Mouse (Mus musculus): Measurements from ENCODE around the gene Nt5e. TPM values are rescaled to one million over a fixed set of nuclear protein-coding genes. Genes with fewer than 3 reads are reported as not detected.

Gene Nt5e
- polyA plus RNA-seq, 1 experiment from 2014 or later = 3.9 TPM

DNA sequence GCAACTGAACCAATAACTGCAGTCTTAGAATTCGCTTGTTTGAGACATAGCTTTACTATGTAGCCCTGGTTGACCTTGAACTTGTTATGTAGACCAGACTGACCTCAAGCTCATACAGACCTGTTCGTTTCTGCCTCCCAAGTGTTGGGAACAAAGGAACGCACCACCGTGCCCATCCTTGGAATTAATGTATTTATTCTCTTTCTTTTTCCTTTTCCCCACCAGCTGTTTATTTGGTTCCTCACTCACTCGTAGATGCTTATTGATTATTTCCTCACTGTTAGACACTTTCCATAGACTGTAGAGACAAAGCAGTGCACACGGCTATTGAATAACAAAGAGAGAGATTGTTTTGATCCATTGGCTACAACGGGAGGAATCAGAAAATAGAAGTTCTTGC lies 15.2 kb downstream of the Nt5e start:
- Histone ChIP-seq H3K27ac (ENCODE audit: low read length) (no peak overlapping the region), H3K36me3 (ENCODE audit: insufficient read depth, low read length) (no peaks in the 10 kb centered on the region), H3K4me2 (replicated peaks; ENCODE audit: low read depth, low read length) (no peak overlapping the region), H3K9ac (replicated peaks; ENCODE audit: low read length) (no peak overlapping the region), H3K9me3 (ENCODE audit: low read length) (no peaks in the 10 kb centered on the region), H3K4me1 (ENCODE audit: insufficient read depth, low read length) (no peaks in the 10 kb centered on the region), H3K4me3 (ENCODE audit: low read length) (no peak overlapping the region), H3K27me3 (ENCODE audit: insufficient read depth, low read length) (no peaks in the 10 kb centered on the region)
- ATAC-seq (ENCODE audit: low FRiP score, low TSS enrichment) = no peak
- 86% methylated on average over 7 of the region's 7 CpGs for WGBS

DNA sequence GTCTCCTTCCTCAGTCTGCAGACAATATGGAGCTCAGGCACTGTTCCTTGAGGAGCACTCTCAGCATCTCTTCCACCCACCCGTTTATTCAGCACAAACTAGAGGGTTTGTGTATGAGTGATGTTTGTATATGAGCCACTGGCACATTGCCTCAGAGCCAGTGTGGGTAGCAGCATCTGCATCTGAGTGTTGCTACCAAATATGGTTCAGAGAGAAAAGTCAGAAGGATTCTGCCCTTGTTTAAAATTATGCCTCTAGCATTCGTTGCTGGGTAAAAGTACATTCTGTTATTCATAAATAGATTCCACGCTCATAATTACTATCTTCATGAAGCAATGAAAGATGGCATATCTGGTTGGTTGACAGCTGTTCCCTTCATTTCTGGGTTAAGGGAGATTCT lies 15.7 kb downstream of the Nt5e start:
- no peak for ATAC-seq (ENCODE audit: low FRiP score, low TSS enrichment)
- H3K9me3 ChIP-seq (ENCODE audit: low read length) = no peaks in the 10 kb centered on the region
- H3K4me2 ChIP-seq (replicated peaks; ENCODE audit: low read depth, low read length) = no peak overlapping the region
- no peaks in the 10 kb centered on the region for H3K4me1 ChIP-seq (ENCODE audit: insufficient read depth, low read length)
- H3K9ac ChIP-seq (replicated peaks; ENCODE audit: low read length) = no peak overlapping the region
- H3K4me3 ChIP-seq (ENCODE audit: low read length) = no peak overlapping the region
- 85% methylated on average over 3 of the region's 3 CpGs for WGBS
- H3K36me3 ChIP-seq (ENCODE audit: insufficient read depth, low read length) = no peaks in the 10 kb centered on the region
- H3K27me3 ChIP-seq (ENCODE audit: insufficient read depth, low read length) = no peaks in the 10 kb centered on the region
- no peak overlapping the region for H3K27ac ChIP-seq (ENCODE audit: low read length)

DNA sequence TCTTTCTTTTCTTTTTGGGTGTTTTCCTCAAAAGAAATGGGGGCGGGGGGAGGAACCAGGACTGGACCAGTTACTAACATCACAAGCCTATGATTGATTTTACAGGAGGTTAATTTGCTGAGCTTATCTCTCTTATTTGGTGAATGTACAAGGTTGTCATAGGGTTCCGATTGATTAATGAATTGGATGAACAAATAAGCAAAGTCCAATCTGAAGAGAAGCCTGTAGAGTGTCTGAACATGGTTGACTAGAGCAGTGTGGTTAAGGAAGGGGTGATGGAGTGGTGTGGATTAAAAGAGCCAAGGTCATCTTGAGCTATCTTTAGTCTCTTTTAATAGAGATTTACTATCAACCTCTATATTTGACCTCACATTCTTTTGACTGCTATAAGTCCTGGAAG lies 17.4 kb downstream of the Nt5e start:
- WGBS = 88% methylated on average over 2 of the region's 2 CpGs
- Histone ChIP-seq H3K4me2 (replicated peaks; ENCODE audit: low read depth, low read length) (no peak overlapping the region), H3K4me3 (ENCODE audit: low read length) (no peak overlapping the region), H3K4me1 (ENCODE audit: insufficient read depth, low read length) (no peaks in the 10 kb centered on the region), H3K27ac (ENCODE audit: low read length) (no peak overlapping the region), H3K36me3 (ENCODE audit: insufficient read depth, low read length) (no peaks in the 10 kb centered on the region), H3K27me3 (ENCODE audit: insufficient read depth, low read length) (no peaks in the 10 kb centered on the region), H3K9me3 (ENCODE audit: low read length) (no peaks in the 10 kb centered on the region), H3K9ac (replicated peaks; ENCODE audit: low read length) (no peak overlapping the region)
- no peak for ATAC-seq (ENCODE audit: low FRiP score, low TSS enrichment)

DNA sequence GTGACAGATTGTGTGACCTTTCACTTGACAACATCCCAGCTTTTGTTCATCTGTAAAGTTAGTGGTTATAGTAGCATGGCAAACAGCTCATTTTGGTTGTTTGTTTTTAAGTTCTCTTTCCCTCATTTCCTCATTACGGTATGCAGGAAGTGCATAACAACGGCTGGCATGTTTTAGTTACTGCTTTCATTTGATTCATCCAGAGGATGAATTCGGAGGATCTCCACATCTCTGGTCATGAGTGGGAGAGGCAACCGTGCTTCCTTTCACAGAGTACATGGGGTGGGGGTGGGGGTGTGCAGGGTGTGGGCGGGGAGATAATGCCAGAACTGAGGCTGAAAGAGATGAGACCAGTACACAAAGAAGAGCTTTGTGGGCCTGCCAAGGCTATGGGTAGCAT lies 19.9 kb downstream of the Nt5e start:
- ATAC-seq (ENCODE audit: low FRiP score, low TSS enrichment) = no peak
- WGBS = 65% methylated on average over 5 of the region's 5 CpGs
- Histone ChIP-seq H3K9me3 (ENCODE audit: low read length) (no peaks in the 10 kb centered on the region), H3K27me3 (ENCODE audit: insufficient read depth, low read length) (no peaks in the 10 kb centered on the region), H3K4me1 (ENCODE audit: insufficient read depth, low read length) (no peaks in the 10 kb centered on the region), H3K27ac (ENCODE audit: low read length) (no peak overlapping the region), H3K4me2 (replicated peaks; ENCODE audit: low read depth, low read length) (no peak overlapping the region), H3K4me3 (ENCODE audit: low read length) (no peak overlapping the region), H3K9ac (replicated peaks; ENCODE audit: low read length) (no peak overlapping the region), H3K36me3 (ENCODE audit: insufficient read depth, low read length) (no peaks in the 10 kb centered on the region)

- Histone ChIP-seq H3K9me3 (ENCODE audit: low read length) (no peaks in the 10 kb centered on the region), H3K4me2 (replicated peaks; ENCODE audit: low read depth, low read length) (no peak overlapping the region), H3K9ac (replicated peaks; ENCODE audit: low read length) (no peak overlapping the region), H3K27ac (ENCODE audit: low read length) (no peak overlapping the region), H3K36me3 (ENCODE audit: insufficient read depth, low read length) (no peaks in the 10 kb centered on the region), H3K4me1 (ENCODE audit: insufficient read depth, low read length) (no peaks in the 10 kb centered on the region), H3K4me3 (ENCODE audit: low read length) (no peak overlapping the region), H3K27me3 (ENCODE audit: insufficient read depth, low read length) (no peaks in the 10 kb centered on the region)
- 91% methylated on average over 6 of the region's 6 CpGs for WGBS
- ATAC-seq (ENCODE audit: low FRiP score, low TSS enrichment) = no peak
Observed at GRCm38 (mm10) chr9:88348623-88349022, 21.6 kb downstream of the Nt5e start.

DNA sequence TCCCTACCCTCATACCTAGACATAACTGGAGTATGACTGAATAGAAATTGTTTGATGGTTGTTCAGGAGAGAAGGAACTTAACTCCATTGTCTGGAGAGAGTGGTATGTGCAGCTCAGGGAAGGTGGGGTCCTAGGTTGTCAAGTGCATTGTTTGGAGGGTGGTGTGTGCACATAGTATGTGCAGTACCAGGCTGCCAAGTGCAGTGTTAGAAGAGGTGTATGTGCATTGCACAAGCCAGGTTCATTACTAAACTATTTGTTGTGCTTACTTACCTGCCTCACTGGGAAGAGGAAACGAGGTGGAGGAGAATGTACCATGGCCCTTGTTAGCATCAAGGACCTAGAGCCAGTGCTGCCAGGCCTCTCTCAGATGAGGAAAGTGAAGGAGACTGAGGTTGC lies 23.3 kb downstream of the Nt5e start:
- ATAC-seq (ENCODE audit: low FRiP score, low TSS enrichment) = no peak
- Histone ChIP-seq H3K9me3 (ENCODE audit: low read length) (no peaks in the 10 kb centered on the region), H3K4me2 (replicated peaks; ENCODE audit: low read depth, low read length) (no peak overlapping the region), H3K27ac (ENCODE audit: low read length) (no peak overlapping the region), H3K27me3 (ENCODE audit: insufficient read depth, low read length) (no peaks in the 10 kb centered on the region), H3K4me3 (ENCODE audit: low read length) (no peak overlapping the region), H3K9ac (replicated peaks; ENCODE audit: low read length) (no peak overlapping the region), H3K36me3 (ENCODE audit: insufficient read depth, low read length) (no peaks in the 10 kb centered on the region), H3K4me1 (ENCODE audit: insufficient read depth, low read length) (no peaks in the 10 kb centered on the region)
- 69% methylated on average over 1 of the region's 1 CpGs for WGBS

DNA sequence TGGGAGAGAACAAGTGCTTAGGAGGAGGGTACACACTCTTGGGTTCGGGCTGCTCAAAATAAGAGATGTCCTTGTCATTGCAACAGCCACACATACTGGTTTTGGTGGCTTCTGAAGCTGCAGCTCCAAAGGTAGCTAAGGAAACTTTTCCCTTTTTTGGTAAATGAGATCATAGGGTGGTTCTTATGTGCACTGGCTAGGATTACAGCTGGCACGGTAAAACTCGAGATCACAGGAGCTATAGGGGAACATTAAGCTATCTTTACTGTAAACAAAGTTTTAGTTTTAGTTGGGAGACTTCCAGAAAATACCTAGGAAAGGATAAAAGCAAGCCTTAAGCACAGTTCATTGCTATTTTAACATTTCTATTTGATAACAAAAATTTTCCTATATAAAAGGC lies 24.2 kb downstream of the Nt5e start:
- Histone ChIP-seq H3K4me3 (ENCODE audit: low read length) (no peak overlapping the region), H3K4me1 (ENCODE audit: insufficient read depth, low read length) (no peaks in the 10 kb centered on the region), H3K36me3 (ENCODE audit: insufficient read depth, low read length) (no peaks in the 10 kb centered on the region), H3K4me2 (replicated peaks; ENCODE audit: low read depth, low read length) (no peak overlapping the region), H3K9me3 (ENCODE audit: low read length) (no peaks in the 10 kb centered on the region), H3K9ac (replicated peaks; ENCODE audit: low read length) (no peak overlapping the region), H3K27me3 (ENCODE audit: insufficient read depth, low read length) (no peaks in the 10 kb centered on the region), H3K27ac (ENCODE audit: low read length) (no peak overlapping the region)
- WGBS = 44% methylated on average over 3 of the region's 3 CpGs
- no peak for ATAC-seq (ENCODE audit: low FRiP score, low TSS enrichment)

- Histone ChIP-seq H3K9ac (replicated peaks; ENCODE audit: low read length) (no peak overlapping the region), H3K4me1 (ENCODE audit: insufficient read depth, low read length) (no peaks in the 10 kb centered on the region), H3K27me3 (ENCODE audit: insufficient read depth, low read length) (no peaks in the 10 kb centered on the region), H3K36me3 (ENCODE audit: insufficient read depth, low read length) (no peaks in the 10 kb centered on the region), H3K4me3 (ENCODE audit: low read length) (no peak overlapping the region), H3K27ac (ENCODE audit: low read length) (no peak overlapping the region), H3K4me2 (replicated peaks; ENCODE audit: low read depth, low read length) (no peak overlapping the region), H3K9me3 (ENCODE audit: low read length) (no peaks in the 10 kb centered on the region)
- 70% methylated on average over 6 of the region's 6 CpGs for WGBS
- no peak for ATAC-seq (ENCODE audit: low FRiP score, low TSS enrichment)
Observed at GRCm38 (mm10) chr9:88352741-88353140, 25.7 kb downstream of the Nt5e start.

GRCm38 (mm10) chr9:88353459-88353858 lies 26.5 kb downstream of the Nt5e start:
- Histone ChIP-seq H3K36me3 (ENCODE audit: insufficient read depth, low read length) (no peaks in the 10 kb centered on the region), H3K9me3 (ENCODE audit: low read length) (no peaks in the 10 kb centered on the region), H3K27me3 (ENCODE audit: insufficient read depth, low read length) (no peaks in the 10 kb centered on the region), H3K4me3 (ENCODE audit: low read length) (no peak overlapping the region), H3K4me2 (replicated peaks; ENCODE audit: low read depth, low read length) (no peak overlapping the region), H3K9ac (replicated peaks; ENCODE audit: low read length) (no peak overlapping the region), H3K27ac (ENCODE audit: low read length) (no peak overlapping the region), H3K4me1 (ENCODE audit: insufficient read depth, low read length) (no peaks in the 10 kb centered on the region)
- 91% methylated on average over 7 of the region's 7 CpGs for WGBS
- ATAC-seq (ENCODE audit: low FRiP score, low TSS enrichment) = no peak

GRCm38 (mm10) chr9:88357173-88357572 lies 30.2 kb downstream of the Nt5e start:
- H3K27ac ChIP-seq (ENCODE audit: low read length) = no peak overlapping the region
- no peak overlapping the region for H3K4me3 ChIP-seq (ENCODE audit: low read length)
- H3K4me2 ChIP-seq (replicated peaks; ENCODE audit: low read depth, low read length) = no peak overlapping the region
- no peak overlapping the region for H3K9ac ChIP-seq (replicated peaks; ENCODE audit: low read length)
- no peaks in the 10 kb centered on the region for H3K27me3 ChIP-seq (ENCODE audit: insufficient read depth, low read length)
- WGBS = 29% methylated on average over 3 of the region's 3 CpGs
- H3K36me3 ChIP-seq (ENCODE audit: insufficient read depth, low read length) = no peaks in the 10 kb centered on the region
- no peaks in the 10 kb centered on the region for H3K9me3 ChIP-seq (ENCODE audit: low read length)
- no peak for ATAC-seq (ENCODE audit: low FRiP score, low TSS enrichment)
- no peaks in the 10 kb centered on the region for H3K4me1 ChIP-seq (ENCODE audit: insufficient read depth, low read length)

GRCm38 (mm10) chr9:88359140-88359539 lies 32.1 kb downstream of the Nt5e start:
- H3K9me3 ChIP-seq (ENCODE audit: low read length) = no peaks in the 10 kb centered on the region
- H3K36me3 ChIP-seq (ENCODE audit: insufficient read depth, low read length) = no peaks in the 10 kb centered on the region
- ATAC-seq (ENCODE audit: low FRiP score, low TSS enrichment) = no peak
- H3K4me2 ChIP-seq (replicated peaks; ENCODE audit: low read depth, low read length) = no peak overlapping the region
- WGBS = 76% methylated on average over 2 of the region's 2 CpGs
- no peaks in the 10 kb centered on the region for H3K4me1 ChIP-seq (ENCODE audit: insufficient read depth, low read length)
- no peaks in the 10 kb centered on the region for H3K27me3 ChIP-seq (ENCODE audit: insufficient read depth, low read length)
- no peak overlapping the region for H3K4me3 ChIP-seq (ENCODE audit: low read length)
- no peak overlapping the region for H3K27ac ChIP-seq (ENCODE audit: low read length)
- H3K9ac ChIP-seq (replicated peaks; ENCODE audit: low read length) = no peak overlapping the region

Data from kidney, embryonic 16.5 days (tissue).